Mouse (Mus musculus) urinary bladder, adult 18-20 months (tissue): ENCODE measurements around the gene Tat.
"Not testable (repeated sequence)": the region's sequence is repeated elsewhere in the genome, so short reads cannot be mapped to it uniquely, and the experiment has no call there.

ENCODE experiments used
- DNase-seq, 2 experiments: peaks; one replicate each; pipeline ENCODE4 v3.0.0; 2022; ENCODE audit warnings: low spot score in 2 of 2, mixed read lengths in 2 of 2

Gene Tat

GRCm38 (mm10) chr8:109983944-109984343 lies 6.3 kb upstream of the Tat start:
- no peak for DNase-seq

- DNase-seq = no peak
Measured at GRCm38 (mm10) chr8:109986384-109986783, 3.9 kb upstream of the Tat start.

- DNase-seq = no peak
Measured at GRCm38 (mm10) chr8:109987776-109988175, 2.5 kb upstream of the Tat start.

- DNase-seq = no peak
Measured at GRCm38 (mm10) chr8:109989151-109989550, 1.1 kb upstream of the Tat start.

GRCm38 (mm10) chr8:109992166-109992565 lies 1.9 kb downstream of the Tat start:
- no peak for DNase-seq

- no peak for DNase-seq
Measured at GRCm38 (mm10) chr8:109992951-109993350, 2.7 kb downstream of the Tat start.

- no peak for DNase-seq
Measured at GRCm38 (mm10) chr8:109997381-109997780, 7.1 kb downstream of the Tat start.

GRCm38 (mm10) chr8:109998066-109998465 lies 7.8 kb downstream of the Tat start:
- DNase-seq = no peak

GRCm38 (mm10) chr8:109999974-110000373 lies 9.7 kb downstream of the Tat start:
- DNase-seq = no peak

GRCm38 (mm10) chr8:110002953-110003352 lies 12.7 kb downstream of the Tat start:
- DNase-seq = no peak

GRCm38 (mm10) chr8:110004300-110004699 lies 14.1 kb downstream of the Tat start:
- DNase-seq = no peak

GRCm38 (mm10) chr8:110006312-110007023 lies 16.2 kb downstream of the Tat start:
- DNase-seq = no peak

- DNase-seq = no peak
Measured at GRCm38 (mm10) chr8:110008228-110008994, 18.2 kb downstream of the Tat start.

GRCm38 (mm10) chr8:110008995-110009446 lies 18.8 kb downstream of the Tat start:
- DNase-seq = no peak

- DNase-seq = peak; percentile 15 to 20
Measured at GRCm38 (mm10) chr8:110010868-110011267, 20.6 kb downstream of the Tat start.

- DNase-seq = no peak
Measured at GRCm38 (mm10) chr8:110022081-110022480, 31.8 kb downstream of the Tat start.

GRCm38 (mm10) chr8:110022768-110023344 lies 32.6 kb downstream of the Tat start:
- no peak for DNase-seq

- not testable (repeated sequence) for DNase-seq
Measured at GRCm38 (mm10) chr8:110033771-110034170, 43.5 kb downstream of the Tat start.

- DNase-seq = no peak
Measured at GRCm38 (mm10) chr8:110034331-110034730, 44.1 kb downstream of the Tat start.

- DNase-seq = no peak
Measured at GRCm38 (mm10) chr8:110036156-110036555, 45.9 kb downstream of the Tat start.

- DNase-seq = no peak
Measured at GRCm38 (mm10) chr8:110039216-110039615, 49.0 kb downstream of the Tat start.

GRCm38 (mm10) chr8:110039659-110040058 lies 49.4 kb downstream of the Tat start, which contains the start of gene Chst4:
TSS of gene Chst4 (minus strand) at chr8:110039740.
- no peak for DNase-seq

- no peak for DNase-seq
Measured at GRCm38 (mm10) chr8:110040509-110040908, 50.3 kb downstream of the Tat start.
